Mouse (Mus musculus) left cerebral cortex, adult 2 months (tissue): ENCODE results near the gene Slc4a11. TPM values are rescaled to one million over a fixed set of nuclear protein-coding genes. Genes with fewer than 3 reads are reported as not detected.

Experiments used
- DNase-seq, 2 experiments: peaks; one replicate each; pipeline ENCODE4 v3.0.0; 2021 to 2022; ENCODE audit warnings: low spot score in 2 of 2, mixed read lengths in 1 of 2; ENCODE audit errors: extremely low spot score in 1 of 2
- H3K27ac ChIP-seq: fragments of 200-600 bp; 2 replicates; pipeline ENCODE4 v1.8.1; 2022
- H3K4me3 ChIP-seq: fragments of 200-600 bp; 2 replicates; pipeline ENCODE4 v1.8.1; 2022
- CTCF ChIP-seq: fragments of 200-600 bp; IDR thresholded peaks from 2 replicates; pipeline ENCODE4 v1.8.1; 2022; ENCODE audit warnings: antibody characterized with exemption, mild to moderate bottlenecking, moderate library complexity
- intact Hi-C: fragments of 180-260 bp; cut with DNase I; formaldehyde crosslinking; loops from one replicate; pipeline ENCODE4 v1.15.1; 2025
- total RNA-seq, 2 experiments: library from RNA; stranded (reverse); gene quantifications; 2 replicates each; pipeline ENCODE4 v1.2.3; 2021

Slc4a11 gene
- total RNA-seq, 2 experiments from 2014 or later, result 2.3 to 2.5 TPM

GRCm38 (mm10) chr2:130706602-130707001 lies 9.3 kb upstream of the Slc4a11 start:
- no peak overlapping the region for H3K4me3 ChIP-seq
- no peak overlapping the region for H3K27ac ChIP-seq
- TF ChIP-seq CTCF, result no peak
- DNase-seq, result no peak
- intact Hi-C loops, result no loop called here

- Histone ChIP-seq H3K4me3 (no peak overlapping the region), H3K27ac (no peak overlapping the region)
- intact Hi-C loops, result no loop called here
- peak; percentile 10 for TF ChIP-seq CTCF
- DNase-seq, result no peak
Measured at GRCm38 (mm10) chr2:130705178-130705577, 7.9 kb upstream of the Slc4a11 start.

- no peak overlapping the region for H3K4me3 ChIP-seq
- intact Hi-C loops, result no loop called here
- no peak for TF ChIP-seq CTCF
- no peak overlapping the region for H3K27ac ChIP-seq
- no peak for DNase-seq
Measured at GRCm38 (mm10) chr2:130704040-130705001, 7.0 kb upstream of the Slc4a11 start.

- DNase-seq, result peak; percentile 18 to 40
- peak overlapping the region; percentile 48 for H3K4me3 ChIP-seq
- intact Hi-C loops, result no loop called here
- no peak overlapping the region for H3K27ac ChIP-seq
- no peak for TF ChIP-seq CTCF
Measured at GRCm38 (mm10) chr2:130697821-130698266, 525 bp upstream of the Slc4a11 start.

- no peak for TF ChIP-seq CTCF
- DNase-seq, result peak in 1 of 2 experiments; percentile 28
- intact Hi-C loops, result no loop called here
- no peak overlapping the region for H3K27ac ChIP-seq
- peak overlapping the region; percentile 48 for H3K4me3 ChIP-seq
Measured at GRCm38 (mm10) chr2:130696700-130697152, 593 bp downstream of the Slc4a11 start.

GRCm38 (mm10) chr2:130693563-130693962 lies 3.8 kb downstream of the Slc4a11 start:
- intact Hi-C loops, result no loop called here
- no peak for TF ChIP-seq CTCF
- no peak for DNase-seq

GRCm38 (mm10) chr2:130689011-130689410 lies 8.3 kb downstream of the Slc4a11 start:
- intact Hi-C loops, result no loop called here
- Histone ChIP-seq H3K4me3 (no peak overlapping the region), H3K27ac (no peak overlapping the region)
- no peak for TF ChIP-seq CTCF
- no peak for DNase-seq

More at GRCm38 (mm10) chr2:130693563-130693962, 3.8 kb downstream of the Slc4a11 start:
- Histone ChIP-seq H3K4me3 (no peak overlapping the region), H3K27ac (no peak overlapping the region)

- DNase-seq, result no peak
- intact Hi-C loops, result no loop called here
- no peak for TF ChIP-seq CTCF
- no peak overlapping the region for H3K4me3 ChIP-seq
- no peak overlapping the region for H3K27ac ChIP-seq
Measured at GRCm38 (mm10) chr2:130685426-130685825, 11.9 kb downstream of the Slc4a11 start.

GRCm38 (mm10) chr2:130681531-130681930 lies 15.8 kb downstream of the Slc4a11 start:
- DNase-seq, result no peak
- no peak overlapping the region for H3K27ac ChIP-seq
- H3K4me3 ChIP-seq, result no peak overlapping the region
- no peak for TF ChIP-seq CTCF
- intact Hi-C loops, result no loop called here

- TF ChIP-seq CTCF, result no peak
Measured at GRCm38 (mm10) chr2:130679899-130680298, 17.4 kb downstream of the Slc4a11 start.

GRCm38 (mm10) chr2:130679154-130679553 lies 18.2 kb downstream of the Slc4a11 start:
- Histone ChIP-seq H3K4me3 (no peak overlapping the region), H3K27ac (no peak overlapping the region)
- no peak for TF ChIP-seq CTCF
- intact Hi-C loops, result no loop called here
- no peak for DNase-seq

More at GRCm38 (mm10) chr2:130679899-130680298, 17.4 kb downstream of the Slc4a11 start:
- no peak for DNase-seq
- Histone ChIP-seq H3K4me3 (no peak overlapping the region), H3K27ac (no peak overlapping the region)
- intact Hi-C loops, result no loop called here

GRCm38 (mm10) chr2:130677211-130677610 lies 20.1 kb downstream of the Slc4a11 start:
- H3K27ac ChIP-seq, result no peak overlapping the region
- intact Hi-C loops, result no loop called here
- H3K4me3 ChIP-seq, result no peak overlapping the region
- no peak for TF ChIP-seq CTCF
- DNase-seq, result no peak
